Mouse (Mus musculus) embryonic facial prominence, embryonic 14.5 days (tissue): ENCODE measurements around the gene Elavl2. TPM values are rescaled to one million over a fixed set of nuclear protein-coding genes. Genes with fewer than 3 reads are reported as not detected.

ENCODE experiments used
- ATAC-seq: fragments of 200-750 bp; cut with Nextera tagmentation; 2 replicates; pipeline ENCODE4 v1.8.0; 2017; ENCODE audit warnings: low read depth, moderate number of reproducible peaks, moderate TSS enrichment
- DNase-seq: peaks from one replicate; pipeline ENCODE4 v3.0.0-alpha.2; 2015; ENCODE audit warnings: low spot score
- H3K27ac ChIP-seq: fragments of 300-500 bp; sonication (generic); replicated peaks from 2 replicates; pipeline ENCODE4 v1.5.1; 2014; ENCODE audit warnings: low read depth, mild to moderate bottlenecking, low read length, moderate library complexity
- H3K27me3 ChIP-seq: fragments of 300-500 bp; sonication (generic); replicated peaks from 2 replicates; pipeline ENCODE4 v1.6.1; 2014; ENCODE audit warnings: low read length; ENCODE audit not compliant: control insufficient read depth, insufficient read depth
- H3K36me3 ChIP-seq: fragments of 300-500 bp; sonication (generic); 2 replicates; pipeline ENCODE4 v1.6.1; 2014; ENCODE audit warnings: low read length, mixed read lengths; ENCODE audit not compliant: control insufficient read depth, insufficient read depth
- H3K4me1 ChIP-seq: fragments of 300-500 bp; sonication (generic); 2 replicates; pipeline ENCODE4 v1.6.1; 2014; ENCODE audit warnings: antibody characterized with exemption, low read length; ENCODE audit not compliant: control insufficient read depth, insufficient read depth
- H3K4me2 ChIP-seq: fragments of 300-500 bp; sonication (generic); 2 replicates; pipeline ENCODE4 v1.6.1; 2014; ENCODE audit warnings: low read depth, mild to moderate bottlenecking, low read length, moderate library complexity, mixed read lengths
- H3K4me3 ChIP-seq: fragments of 300-500 bp; sonication (generic); 2 replicates; pipeline ENCODE4 v1.5.1; 2014; ENCODE audit warnings: low read depth, mild to moderate bottlenecking, low read length
- H3K9ac ChIP-seq: fragments of 300-500 bp; sonication (generic); 2 replicates; pipeline ENCODE4 v1.6.1; 2014; ENCODE audit warnings: low read depth, mild to moderate bottlenecking, low read length, moderate library complexity, mixed read lengths
- H3K9me3 ChIP-seq: fragments of 300-500 bp; sonication (generic); 2 replicates; pipeline ENCODE4 v1.6.1; 2016; ENCODE audit warnings: low read length; ENCODE audit not compliant: control insufficient read depth
- WGBS: fragments of 180-500 bp; shearing (Covaris S2); extraction: QIAGEN DNeasy Blood & Tissue Kit; methylation state at CpG from one replicate; pipeline ENCODE4 v1.1.7; 2014; 5-methylcytosine and 5-hydroxymethylcytosine counted together
- polyA plus RNA-seq: library from polyadenylated mRNA; unstranded; fragments of >200 nt; fragmentation: Nextera tagmentation; extraction: Ambion mirVana; gene quantifications from 2 replicates; pipeline ENCODE4 v1.2.1, GENCODE M21; 2014

Gene Elavl2
- polyA plus RNA-seq, 1 experiment from 2014 or later: 11.4 TPM

GRCm38 (mm10) chr4:91380341-91381117, 20.1 kb downstream of the Elavl2 start:
- H3K9ac ChIP-seq: no peak overlapping the region
- H3K27me3 ChIP-seq: peaks cover 27% of the 10 kb centered on the region
- ATAC-seq (no peak), DNase-seq (no peak)
- H3K4me1 ChIP-seq: peaks cover 1% of the 10 kb centered on the region; the same call in 1 of the 2 replicates
- H3K27ac ChIP-seq: no peak overlapping the region
- H3K4me2 ChIP-seq: peak overlapping the region; percentile 5; the same call in 1 of the 2 replicates
- H3K9me3 ChIP-seq: no peaks in the 10 kb centered on the region
- 3% methylated on average over 24 of the region's 24 CpGs for WGBS
- H3K36me3 ChIP-seq: no peaks in the 10 kb centered on the region
- H3K4me3 ChIP-seq: no peak overlapping the region

GRCm38 (mm10) chr4:91379559-91379958, 21.0 kb downstream of the Elavl2 start:
- H3K9me3 ChIP-seq: no peaks in the 10 kb centered on the region
- H3K4me2 ChIP-seq: no peak overlapping the region
- no peak overlapping the region for H3K4me3 ChIP-seq
- 0% methylated on average over 9 of the region's 9 CpGs for WGBS
- H3K36me3 ChIP-seq: no peaks in the 10 kb centered on the region
- H3K9ac ChIP-seq: no peak overlapping the region
- H3K27ac ChIP-seq: no peak overlapping the region
- ATAC-seq: no peak
- DNase-seq: peak; percentile 80
- peaks cover 9% of the 10 kb centered on the region; the same call in 1 of the 2 replicates for H3K4me1 ChIP-seq
- peaks cover 37% of the 10 kb centered on the region for H3K27me3 ChIP-seq

- Histone ChIP-seq H3K4me1 (peaks cover 13% of the 10 kb centered on the region), H3K9ac (peak overlapping the region; percentile 54), H3K36me3 (no peaks in the 10 kb centered on the region), H3K27ac (no peak overlapping the region), H3K9me3 (no peaks in the 10 kb centered on the region), H3K4me2 (peak overlapping the region; percentile 80), H3K27me3 (peaks cover 63% of the 10 kb centered on the region), H3K4me3 (peak overlapping the region; percentile 53)
- peak; percentile 99 for DNase-seq
- WGBS: under 1% methylated on average over 28 of the region's 28 CpGs
- peak; percentile 96 for ATAC-seq
Measured at GRCm38 (mm10) chr4:91376317-91376910, 24.2 kb downstream of the Elavl2 start.

GRCm38 (mm10) chr4:91375372-91375687, 25.3 kb downstream of the Elavl2 start:
- WGBS: 0% methylated on average over 7 of the region's 7 CpGs
- no peak for DNase-seq

GRCm38 (mm10) chr4:91374571-91375371, 25.8 kb downstream of the Elavl2 start:
- ATAC-seq: no peak
- Histone ChIP-seq H3K27ac (no peak overlapping the region; the same call in 1 of the 2 replicates), H3K4me1 (peaks cover 13% of the 10 kb centered on the region), H3K4me2 (peak overlapping the region; percentile 80), H3K4me3 (peak overlapping the region; percentile 53), H3K27me3 (peaks cover 63% of the 10 kb centered on the region), H3K9ac (peak overlapping the region; percentile 49), H3K9me3 (no peaks in the 10 kb centered on the region), H3K36me3 (no peaks in the 10 kb centered on the region)
- WGBS: under 1% methylated on average over 37 of the region's 46 CpGs
- DNase-seq: peak; percentile 77

More at GRCm38 (mm10) chr4:91375372-91375687, 25.3 kb downstream of the Elavl2 start:
- no peaks in the 10 kb centered on the region for H3K36me3 ChIP-seq
- H3K4me2 ChIP-seq: peak overlapping the region; percentile 80
- peak overlapping the region; percentile 53 for H3K4me3 ChIP-seq
- peaks cover 63% of the 10 kb centered on the region for H3K27me3 ChIP-seq
- no peaks in the 10 kb centered on the region for H3K9me3 ChIP-seq
- H3K4me1 ChIP-seq: peaks cover 13% of the 10 kb centered on the region
- ATAC-seq: no peak
- H3K27ac ChIP-seq: no peak overlapping the region; the same call in 1 of the 2 replicates
- peak overlapping the region; percentile 54; the same call in 1 of the 2 replicates for H3K9ac ChIP-seq

- H3K4me2 ChIP-seq: peak overlapping the region; percentile 100; the same call in 1 of the 2 replicates
- WGBS: 4% methylated on average over 13 of the region's 13 CpGs
- ATAC-seq (no peak), DNase-seq (no peak)
- H3K27ac ChIP-seq: no peak overlapping the region
- no peaks in the 10 kb centered on the region for H3K36me3 ChIP-seq
- no peaks in the 10 kb centered on the region for H3K9me3 ChIP-seq
- peaks cover 13% of the 10 kb centered on the region for H3K4me1 ChIP-seq
- no peak overlapping the region for H3K9ac ChIP-seq
- H3K4me3 ChIP-seq: 0 out of 2 replicates have a peak overlapping the region, but pooled peaks have one; percentile 60
- peaks cover 70% of the 10 kb centered on the region for H3K27me3 ChIP-seq
Measured at GRCm38 (mm10) chr4:91372844-91373243, 27.7 kb downstream of the Elavl2 start.

- peak; percentile 83 for DNase-seq
- H3K27me3 ChIP-seq: peaks cover 70% of the 10 kb centered on the region
- no peaks in the 10 kb centered on the region for H3K36me3 ChIP-seq
- H3K4me3 ChIP-seq: peak overlapping the region; percentile 60
- peaks cover 13% of the 10 kb centered on the region for H3K4me1 ChIP-seq
- H3K9ac ChIP-seq: peak overlapping the region; percentile 58
- peak overlapping the region; percentile 100 for H3K4me2 ChIP-seq
- 2% methylated on average over 8 of the region's 44 CpGs for WGBS
- ATAC-seq: peak; percentile 56
- H3K27ac ChIP-seq: no peak overlapping the region
- H3K9me3 ChIP-seq: no peaks in the 10 kb centered on the region
Measured at GRCm38 (mm10) chr4:91371819-91372215, 28.8 kb downstream of the Elavl2 start.

GRCm38 (mm10) chr4:91371131-91371818, 29.3 kb downstream of the Elavl2 start:
- Histone ChIP-seq H3K9me3 (no peaks in the 10 kb centered on the region), H3K4me1 (peaks cover 13% of the 10 kb centered on the region), H3K4me3 (peak overlapping the region; percentile 60), H3K4me2 (peak overlapping the region; percentile 100), H3K27ac (no peak overlapping the region), H3K27me3 (peaks cover 70% of the 10 kb centered on the region), H3K36me3 (no peaks in the 10 kb centered on the region), H3K9ac (peak overlapping the region; percentile 58)
- DNase-seq (no peak), ATAC-seq (peak; percentile 6)
- 2% methylated on average over 41 of the region's 82 CpGs for WGBS
